Mouse (Mus musculus): Measurements from ENCODE around the gene Arl14.
"Not testable (repeated sequence)": the region's sequence is repeated elsewhere in the genome, so short reads cannot be mapped to it uniquely, and the experiment has no call there.

Arl14 gene

GRCm38 (mm10) chr3:69263010-69263643 is 40.9 kb downstream of the Arl14 start:
- DNase-seq (ENCODE audit: extremely low spot score, low read depth, low spot score) = no peak

- DNase-seq (ENCODE audit: extremely low spot score, low read depth, low spot score) = not testable (repeated sequence)
Measured at GRCm38 (mm10) chr3:69264299-69264698, 42.1 kb downstream of the Arl14 start.

- DNase-seq (ENCODE audit: extremely low spot score, low read depth, low spot score) = no peak
Measured at GRCm38 (mm10) chr3:69271812-69272211, 49.6 kb downstream of the Arl14 start.
